Mouse (Mus musculus) natural killer cell, adult 2 months (primary cell): Measurements from ENCODE around the gene Igf2bp1.
"Not testable (repeated sequence)": the region's sequence is repeated elsewhere in the genome, so short reads cannot be mapped to it uniquely, and the experiment has no call there.

Source experiments
- DNase-seq, 2 experiments: peaks; one replicate each; pipeline ENCODE4 v3.0.0; 2022; ENCODE audit warnings: low spot score in 2 of 2

Gene Igf2bp1

GRCm38 (mm10) chr11:95959152-95959551, 46.6 kb downstream of the Igf2bp1 start:
- no peak for DNase-seq

- no peak for DNase-seq
Measured at GRCm38 (mm10) chr11:95958251-95958650, 47.5 kb downstream of the Igf2bp1 start.

- DNase-seq = no peak
Measured at GRCm38 (mm10) chr11:95957407-95957806, 48.3 kb downstream of the Igf2bp1 start.

- no peak for DNase-seq
Measured at GRCm38 (mm10) chr11:95953313-95953712, 52.4 kb downstream of the Igf2bp1 start.

GRCm38 (mm10) chr11:95945838-95946472, 59.8 kb downstream of the Igf2bp1 start:
- DNase-seq = no peak

- no peak for DNase-seq
Measured at GRCm38 (mm10) chr11:95939828-95940507, 65.8 kb downstream of the Igf2bp1 start.

GRCm38 (mm10) chr11:95936409-95936808, 69.3 kb downstream of the Igf2bp1 start:
- DNase-seq = no peak

GRCm38 (mm10) chr11:95932168-95932567, 73.6 kb downstream of the Igf2bp1 start:
- DNase-seq = not testable (repeated sequence)

- DNase-seq = no peak
Measured at GRCm38 (mm10) chr11:95926398-95926797, 79.3 kb downstream of the Igf2bp1 start.

GRCm38 (mm10) chr11:95925976-95926375, 79.8 kb downstream of the Igf2bp1 start:
- no peak for DNase-seq

- DNase-seq = no peak
Measured at GRCm38 (mm10) chr11:95924215-95924614, 81.5 kb downstream of the Igf2bp1 start.

- DNase-seq = not testable (repeated sequence)
Measured at GRCm38 (mm10) chr11:95923477-95923876, 82.3 kb downstream of the Igf2bp1 start.

- no peak for DNase-seq
Measured at GRCm38 (mm10) chr11:95921991-95922621, 83.6 kb downstream of the Igf2bp1 start.

- DNase-seq = no peak
Measured at GRCm38 (mm10) chr11:95916426-95916825, 89.3 kb downstream of the Igf2bp1 start.

- no peak for DNase-seq
Measured at GRCm38 (mm10) chr11:95915006-95915710, 90.6 kb downstream of the Igf2bp1 start.

- DNase-seq = no peak
Measured at GRCm38 (mm10) chr11:95914571-95914991, 91.2 kb downstream of the Igf2bp1 start, which contains the start of gene B4galnt2. TSS of gene B4galnt2 (minus strand) at chr11:95914891.

GRCm38 (mm10) chr11:95913959-95914566, 91.7 kb downstream of the Igf2bp1 start:
- no peak for DNase-seq

GRCm38 (mm10) chr11:95911579-95911978, 94.2 kb downstream of the Igf2bp1 start:
- no peak for DNase-seq

GRCm38 (mm10) chr11:95907805-95908524, 97.8 kb downstream of the Igf2bp1 start:
- DNase-seq = peak in 1 of 2 experiments; percentile 32
